In genomic region chr13:21935833-21936232, GRCm38 (mm10) we compare ENCODE assay signal across 9 mouse cellular contexts. TPM values are rescaled to one million over a fixed set of nuclear protein-coding genes. Genes with fewer than 3 reads are reported as not detected.
DNase-seq lines count a peak whose midpoint lies in the region; ATAC-seq and TF ChIP-seq lines count a peak whose summit lies in the region.
"Had no signal": no experiment of that assay in that cellular context is flagged by ENCODE, and none has a peak within 500 bp of the region (broad histone marks: within the 10 kb centered on the region; RNA-seq: fewer than 3 reads in every experiment).

No protein-coding gene starts in this region.

- no peak for TF ChIP-seq CTCF in kidney, postnatal 0 days (IDR thresholded peaks at IDR 0.05; ENCODE audit: low read depth)
- no peak for TF ChIP-seq CTCF in layer of hippocampus, adult 2 months (conservative IDR thresholded peaks at IDR 0.05)
- TF ChIP-seq CTCF in cerebellum, adult 2 months (IDR thresholded peaks at IDR 0.05; ENCODE audit: borderline replicate concordance, insufficient read depth, low read depth, low read length), result no peak

- H3K9me3 ChIP-seq in kidney, postnatal 0 days (replicated peaks; ENCODE audit: low read length), result no peaks in the 10 kb centered on the region
- H3K9me3 ChIP-seq in intestine, embryonic 14.5 days (ENCODE audit: control insufficient read depth, low read length), result no peaks in the 10 kb centered on the region
- H3K9me3 ChIP-seq in neural tube, embryonic 13.5 days, result no peaks in the 10 kb centered on the region

- no peak for ATAC-seq in kidney, postnatal 0 days (replicated peaks; ENCODE audit: low FRiP score, low read depth)
- ATAC-seq in intestine, embryonic 14.5 days (replicated peaks; ENCODE audit: low FRiP score, low TSS enrichment, low read depth), result no peak
- no peak for ATAC-seq in neural tube, embryonic 13.5 days (ENCODE audit: low read depth)

- no peak for TF ChIP-seq POLR2A in cerebellum, adult 2 months (IDR thresholded peaks at IDR 0.05; ENCODE audit: borderline replicate concordance, insufficient read depth, low read length)

- H3K4me3 ChIP-seq in kidney, postnatal 0 days (replicated peaks; ENCODE audit: low read depth, low read length), result no peak overlapping the region
- H3K4me3 ChIP-seq in intestine, embryonic 14.5 days (ENCODE audit: low read depth, low read length), result peak overlapping the region; percentile 11; the same call in 1 of the 2 replicates
- H3K4me3 ChIP-seq in neural tube, embryonic 13.5 days, result no peak overlapping the region
- H3K4me3 ChIP-seq in layer of hippocampus, adult 2 months, result no peak overlapping the region
- H3K4me3 ChIP-seq in cerebellum, adult 2 months (replicated peaks; ENCODE audit: insufficient read depth, low read depth, low read length), result no peak overlapping the region

- WGBS in kidney, postnatal 0 days, result 10% methylated on average over 7 of the region's 7 CpGs
- 10% methylated on average over 7 of the region's 7 CpGs for WGBS in intestine, embryonic 14.5 days
- WGBS in neural tube, embryonic 13.5 days, result 6% methylated on average over 7 of the region's 7 CpGs
- 27% methylated on average over 7 of the region's 7 CpGs for WGBS in cerebellum, adult 2 months

- no peaks in the 10 kb centered on the region for H3K36me3 ChIP-seq in kidney, postnatal 0 days (ENCODE audit: insufficient read depth, low read length)
- H3K36me3 ChIP-seq in intestine, embryonic 14.5 days (ENCODE audit: control insufficient read depth, insufficient read depth, low read length), result no peaks in the 10 kb centered on the region
- no peaks in the 10 kb centered on the region for H3K36me3 ChIP-seq in neural tube, embryonic 13.5 days

- peak; percentile 38 for DNase-seq in kidney, postnatal 0 days (ENCODE audit: low spot score)
- no peak for DNase-seq in kidney, adult 18-20 months
- DNase-seq in embryo, embryonic 10 days (ENCODE audit: low spot score), result peak; percentile 82
- DNase-seq in intestine, embryonic 14.5 days (ENCODE audit: low spot score), result no peak
- no peak for DNase-seq in layer of hippocampus, adult 2 months (ENCODE audit: low spot score in 2 of 2)
- no peak for DNase-seq in frontal cortex, postnatal 25 days (ENCODE audit: low spot score in 2 of 2)
- DNase-seq in cerebellum, adult 2 months, result no peak

- H3K4me2 ChIP-seq in kidney, postnatal 0 days (ENCODE audit: low read length), result peak overlapping the region; percentile 5; the same call in 1 of the 2 replicates
- peak overlapping the region; percentile 37 for H3K4me2 ChIP-seq in intestine, embryonic 14.5 days (ENCODE audit: low read length)
- H3K4me2 ChIP-seq in neural tube, embryonic 13.5 days, result peak overlapping the region; percentile 25; the same call in 1 of the 2 replicates

- no peaks in the 10 kb centered on the region for H3K4me1 ChIP-seq in kidney, postnatal 0 days (replicated peaks; ENCODE audit: insufficient read depth, low read length)
- 0 out of 2 replicates have a peak, but pooled peaks cover 4% of the 10 kb centered on the region for H3K4me1 ChIP-seq in intestine, embryonic 14.5 days (replicated peaks; ENCODE audit: control insufficient read depth, insufficient read depth, low read length)
- H3K4me1 ChIP-seq in neural tube, embryonic 13.5 days (replicated peaks), result no peaks in the 10 kb centered on the region
- no peaks in the 10 kb centered on the region; the same call in 1 of the 2 replicates for H3K4me1 ChIP-seq in cerebellum, adult 2 months (ENCODE audit: control insufficient read depth, insufficient read depth, low read length)

- no peaks in the 10 kb centered on the region for H3K27me3 ChIP-seq in kidney, postnatal 0 days (ENCODE audit: insufficient read depth, low read length)
- no peaks in the 10 kb centered on the region for H3K27me3 ChIP-seq in intestine, embryonic 14.5 days (replicated peaks; ENCODE audit: control insufficient read depth, insufficient read depth, low read length)
- H3K27me3 ChIP-seq in neural tube, embryonic 13.5 days, result peaks cover 23% of the 10 kb centered on the region
- H3K27me3 ChIP-seq in cerebellum, adult 2 months (ENCODE audit: control insufficient read depth, insufficient read depth, low read length), result no peaks in the 10 kb centered on the region

- H3K27ac ChIP-seq in kidney, postnatal 0 days, result no peak overlapping the region
- no peak overlapping the region for H3K27ac ChIP-seq in intestine, embryonic 14.5 days (ENCODE audit: low read depth)
- H3K27ac ChIP-seq in neural tube, embryonic 13.5 days (replicated peaks), result no peak overlapping the region
- no peak overlapping the region for H3K27ac ChIP-seq in layer of hippocampus, adult 2 months
- no peak overlapping the region for H3K27ac ChIP-seq in cerebellum, adult 2 months (ENCODE audit: insufficient read depth, low read length)

- no peak overlapping the region for H3K9ac ChIP-seq in kidney, postnatal 0 days (ENCODE audit: low read depth, low read length)
- no peak overlapping the region for H3K9ac ChIP-seq in intestine, embryonic 14.5 days (ENCODE audit: low read length)
- H3K9ac ChIP-seq in neural tube, embryonic 13.5 days, result no peak overlapping the region

RNA-seq across cellular contexts. Expression of gene Zfp184, which starts 9.1 kb away (rescaled TPM):
- polyA plus RNA-seq in kidney, postnatal 0 days (2015; fragmentation: Nextera tagmentation; extraction: Ambion mirVana), result 8.5 and 9.6 TPM in 2 replicates
- 9.8 and 13.8 TPM in 2 replicates for polyA plus RNA-seq in intestine, embryonic 14.5 days (2014; fragmentation: Nextera tagmentation; extraction: Ambion mirVana)
- 16.0 and 16.3 TPM in 2 replicates for polyA plus RNA-seq in neural tube, embryonic 13.5 days (2015; fragmentation: Nextera tagmentation; extraction: Ambion mirVana)
- total RNA-seq in layer of hippocampus, adult 2 months (2021), result 1 to 10 TPM; 3.5 to 4.6 TPM
- polyA plus RNA-seq in cerebellum, adult 2 months (2012; rRNA removed), result 0.95 and 1.0 TPM in 2 replicates

RNA-seq across cellular contexts. Expression of gene Pom121l2, which starts 45.2 kb away (rescaled TPM):
- polyA plus RNA-seq in kidney, postnatal 0 days (2015; fragmentation: Nextera tagmentation; extraction: Ambion mirVana), result not detected in 2 replicates
- polyA plus RNA-seq in intestine, embryonic 14.5 days (2014; fragmentation: Nextera tagmentation; extraction: Ambion mirVana), result not detected in 2 replicates
- not detected in 2 replicates for polyA plus RNA-seq in neural tube, embryonic 13.5 days (2015; fragmentation: Nextera tagmentation; extraction: Ambion mirVana)
- total RNA-seq in layer of hippocampus, adult 2 months (2021), result under 1 TPM in 1 of 2 experiments, not detected in 1; 0.18 TPM
- polyA plus RNA-seq in cerebellum, adult 2 months (2012; rRNA removed), result not detected in 2 replicates
- total RNA-seq: liver, adult 2 months had no signal
- polyA plus RNA-seq: liver, adult 2 months had no signal

Comparison
In these comparisons a context has a peak if more than half of its experiments do, and no peak if none do; other contexts are left out.
1. DNase-seq: peak in kidney, postnatal 0 days (single experiment) and embryo, embryonic 10 days (single experiment); none in kidney, adult 18-20 months (single experiment), intestine, embryonic 14.5 days (single experiment), layer of hippocampus, adult 2 months (0 of 2), frontal cortex, postnatal 25 days (0 of 2) and cerebellum, adult 2 months (0 of 2).
2. Peak in every context shown above with its lines, with median percentiles within 50 percentile points of each other: H3K4me2 ChIP-seq.